Mouse (Mus musculus): Measurements from ENCODE around the gene Pirb. TPM values are rescaled to one million over a fixed set of nuclear protein-coding genes. Genes with fewer than 3 reads are reported as not detected.
"Not testable (repeated sequence)": the region's sequence is repeated elsewhere in the genome, so short reads cannot be mapped to it uniquely, and the experiment has no call there.

The Pirb gene
- total RNA-seq (2021), result 1 to 10 TPM; 1.1 to 1.4 TPM
- long read RNA-seq, experiment 1, partial matches to known transcripts, result 0 of 3 reads
- long read RNA-seq, experiment 1, other reads (novel, unspliced or antisense), result 2 of 3 reads
- long read RNA-seq, experiment 2, partial matches to known transcripts, result 0 of 1 reads
- long read RNA-seq, experiment 2, other reads (novel, unspliced or antisense), result 1 of 1 reads

- intact Hi-C loops (cut with DNase I), result not testable (repeated sequence)
Observed at GRCm38 (mm10) chr7:3720268-3720667, at the start of gene Pirb. Gene Pirb, minus strand, starts transcription at chr7:3720391.

DNA sequence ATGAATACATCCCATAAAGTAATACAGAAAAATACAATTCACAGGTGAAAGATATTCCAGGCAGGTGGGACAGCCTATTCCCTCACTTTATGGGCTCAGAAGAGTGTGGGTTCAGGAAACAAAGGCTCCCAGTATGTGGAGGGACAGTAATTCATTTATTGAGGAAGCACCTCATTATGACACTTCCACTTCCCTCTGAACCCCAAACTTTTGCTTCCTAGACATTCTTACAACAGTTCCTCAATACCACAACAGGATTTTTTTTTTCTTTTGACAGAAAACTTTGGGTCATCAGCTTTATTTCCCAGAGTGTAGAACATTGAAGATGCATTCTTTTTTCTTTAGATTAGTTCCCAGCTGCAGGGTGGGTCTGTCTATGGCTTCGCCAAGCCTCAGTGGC is 12.5 kb upstream of the Pirb start:
- intact Hi-C loops (cut with DNase I); DNase-seq: not testable (repeated sequence)

More at GRCm38 (mm10) chr7:3720268-3720667, at the start of gene Pirb:
- not testable (repeated sequence) for DNase-seq

DNA sequence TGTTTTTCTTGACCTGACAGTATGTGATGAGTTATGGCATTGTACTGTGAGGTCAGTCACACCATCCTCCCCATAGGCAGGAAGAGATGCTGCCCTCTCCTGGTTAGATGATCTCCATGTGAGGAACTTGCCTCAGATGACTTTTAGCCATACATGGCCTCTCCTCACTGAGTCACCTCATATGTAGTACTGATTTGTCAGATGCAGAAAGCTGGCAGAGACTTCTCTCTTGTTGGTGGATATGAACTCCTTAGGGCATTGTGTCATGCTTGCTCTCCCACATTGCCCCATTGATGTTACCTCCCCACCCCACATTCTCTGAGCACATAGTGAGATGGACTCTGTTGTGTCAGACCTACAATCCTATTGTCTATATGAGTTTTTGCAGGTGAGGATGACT is 5.3 kb upstream of the Pirb start:
- intact Hi-C loops (cut with DNase I); DNase-seq: not testable (repeated sequence)

- intact Hi-C loops (cut with DNase I), result no loop called here
- no peak for DNase-seq
Observed at GRCm38 (mm10) chr7:3715249-3715648, 4.9 kb downstream of the Pirb start.

DNA sequence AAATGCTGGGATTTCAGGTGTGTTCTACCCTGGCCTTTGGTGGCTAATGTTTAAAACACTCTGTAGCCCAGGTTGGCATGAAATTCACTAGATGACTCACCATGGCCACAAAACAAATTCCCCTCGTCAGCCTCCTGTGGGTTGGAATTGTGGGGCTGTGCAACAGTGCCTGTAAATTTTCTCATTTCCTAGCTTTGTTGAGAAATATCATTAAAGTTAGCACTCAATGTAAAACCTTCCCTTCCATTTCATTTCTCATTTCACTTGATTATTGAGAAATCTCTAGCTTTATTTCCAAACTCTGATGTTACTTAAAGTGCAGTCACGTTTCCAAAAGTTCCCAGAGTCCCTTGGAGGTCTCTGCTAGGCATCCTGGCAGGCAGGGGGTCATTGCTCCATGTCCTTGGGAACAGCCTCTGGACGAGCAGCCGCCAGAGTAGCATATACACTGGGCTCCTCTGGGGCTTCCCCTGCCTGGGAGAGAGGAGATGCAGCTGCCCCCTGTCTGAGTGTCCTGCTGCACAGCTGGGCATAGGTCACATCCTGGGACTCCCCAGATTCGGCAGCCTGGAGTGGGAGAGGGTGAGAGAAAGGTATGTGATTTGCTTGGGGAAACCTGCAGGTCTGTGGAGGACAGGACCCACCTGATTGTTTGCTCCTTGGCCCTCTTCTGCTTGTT is 7.8 kb downstream of the Pirb start:
- intact Hi-C loops (cut with DNase I), result no loop called here
- no peak for DNase-seq

DNA sequence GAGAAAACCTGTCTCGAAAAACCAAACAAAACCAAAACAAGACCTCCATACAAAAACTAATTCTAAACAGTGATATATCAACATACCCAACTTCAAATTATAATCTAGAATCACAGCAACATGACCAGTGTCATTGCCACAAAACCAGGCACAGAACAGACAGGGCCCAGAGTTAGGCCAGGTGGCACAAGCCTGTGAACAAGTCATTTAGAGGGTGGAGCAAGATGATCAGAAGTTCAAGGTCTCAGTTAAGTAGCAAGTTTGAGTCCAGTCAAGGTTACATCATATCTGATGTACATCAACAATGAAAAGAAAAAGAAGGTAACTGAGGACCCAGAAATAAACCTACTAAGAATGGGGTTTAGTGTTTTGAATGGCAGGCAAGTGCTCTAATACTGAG is 11.2 kb downstream of the Pirb start:
- intact Hi-C loops (cut with DNase I), result no loop called here
- no peak for DNase-seq

- DNase-seq; intact Hi-C loops (cut with DNase I): not testable (repeated sequence)
Observed at GRCm38 (mm10) chr7:3708447-3708980, 11.7 kb downstream of the Pirb start.

DNA sequence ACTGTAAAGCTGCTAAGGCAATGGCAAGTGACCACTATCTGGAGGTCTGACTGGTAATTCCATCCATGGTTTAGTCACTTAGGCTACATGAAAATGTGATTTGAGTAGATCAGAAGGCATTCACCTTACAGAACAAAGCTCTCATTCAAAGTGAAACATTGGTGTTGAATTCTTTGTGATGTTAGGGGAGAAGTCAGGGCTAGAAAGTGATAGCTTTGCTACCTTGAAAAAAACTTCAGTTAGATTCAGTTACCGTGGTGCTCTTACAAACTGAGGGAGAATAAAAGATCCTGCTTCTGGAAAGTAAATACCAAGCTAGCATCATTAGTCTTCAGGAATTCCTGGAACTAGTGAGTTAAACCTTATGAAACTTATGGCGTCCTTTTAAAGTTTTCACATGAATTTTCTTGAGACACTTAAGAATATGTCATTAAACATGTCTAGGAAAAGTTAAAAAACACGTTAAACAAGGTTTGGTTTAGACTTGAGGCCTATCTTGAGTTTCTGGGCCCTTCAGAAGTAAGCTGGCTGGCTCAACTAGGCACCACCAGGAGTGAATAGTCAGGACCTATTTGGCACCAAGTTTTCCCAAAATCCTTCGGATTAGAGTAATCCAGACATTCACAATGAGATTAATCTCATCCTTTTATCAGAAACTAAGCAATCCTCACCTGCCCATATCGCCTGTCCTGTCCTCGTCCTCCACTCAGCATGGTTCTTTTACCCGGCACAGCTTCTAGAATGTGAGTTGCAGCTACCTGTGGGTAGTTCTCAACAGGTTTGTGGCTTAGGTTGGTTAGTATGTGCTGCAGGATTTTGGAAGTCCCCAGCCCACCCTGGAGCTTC is 12.4 kb downstream of the Pirb start:
- no peak for DNase-seq
- intact Hi-C loops (cut with DNase I), result no loop called here

GRCm38 (mm10) chr7:3707027-3707426 is 13.2 kb downstream of the Pirb start:
- no peak for DNase-seq
- intact Hi-C loops (cut with DNase I), result no loop called here

- DNase-seq, result no peak
Observed at GRCm38 (mm10) chr7:3706343-3706934, 13.8 kb downstream of the Pirb start.

GRCm38 (mm10) chr7:3705911-3706310 is 14.3 kb downstream of the Pirb start:
- intact Hi-C loops (cut with DNase I), result no loop called here
- no peak for DNase-seq

More at GRCm38 (mm10) chr7:3706343-3706934, 13.8 kb downstream of the Pirb start:
- intact Hi-C loops (cut with DNase I), result no loop called here

- DNase-seq; intact Hi-C loops (cut with DNase I): not testable (repeated sequence)
Observed at GRCm38 (mm10) chr7:3705461-3705860, 14.7 kb downstream of the Pirb start.

GRCm38 (mm10) chr7:3704475-3704874 is 15.7 kb downstream of the Pirb start:
- DNase-seq, result no peak
- intact Hi-C loops (cut with DNase I), result loop anchor here (5.0 kb wide), 1 partner anchor 72 kb away; no protein-coding TSS in a partner anchor

GRCm38 (mm10) chr7:3703879-3704441 is 16.2 kb downstream of the Pirb start, which contains the start of gene Rps9:
Gene Rps9, plus strand, starts transcription at chr7:3703993.
- peak; percentile 96 to 97 for DNase-seq
- intact Hi-C loops (cut with DNase I), result loop anchor here (5.0 kb wide), 1 partner anchor 72 kb away; no protein-coding TSS in a partner anchor

DNA sequence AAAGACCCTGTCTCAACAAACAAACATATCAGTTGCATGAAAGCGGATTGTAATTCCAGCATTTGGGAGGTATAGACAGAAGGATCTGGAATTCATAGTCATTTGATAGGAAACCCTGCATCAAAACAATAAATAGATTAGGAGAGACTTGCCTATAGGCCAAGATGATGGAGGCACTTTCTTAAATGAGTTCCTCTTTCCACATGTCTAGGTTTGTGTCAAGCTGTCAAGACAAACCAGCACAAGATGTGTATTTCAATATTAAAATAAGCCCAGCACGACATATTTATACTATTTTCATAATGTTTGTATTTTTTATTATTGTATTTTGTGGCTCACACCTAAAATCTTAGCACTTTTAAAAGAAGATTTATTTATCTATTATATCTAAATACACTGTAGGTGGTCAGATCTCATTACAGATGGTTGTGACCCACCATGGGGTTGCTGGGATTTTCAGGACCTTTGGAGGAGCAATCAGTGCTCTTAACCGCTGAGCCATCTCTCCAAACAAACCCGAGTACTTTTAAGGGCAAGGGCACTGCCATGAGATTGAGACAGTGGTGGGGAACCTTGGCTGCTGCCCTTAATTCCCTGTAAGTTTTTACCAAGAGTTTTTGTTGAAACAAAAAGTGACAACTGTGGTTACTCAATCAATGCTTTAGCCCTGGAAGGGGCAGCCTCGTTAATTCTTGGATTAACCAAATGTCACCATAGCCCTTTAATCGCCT is 16.9 kb downstream of the Pirb start:
- intact Hi-C loops (cut with DNase I), result loop anchor here (5.0 kb wide), 1 partner anchor 71 kb away; no protein-coding TSS in a partner anchor
- no peak for DNase-seq

GRCm38 (mm10) chr7:3698471-3698870 is 21.7 kb downstream of the Pirb start:
- intact Hi-C loops (cut with DNase I), result no loop called here
- DNase-seq, result no peak

DNA sequence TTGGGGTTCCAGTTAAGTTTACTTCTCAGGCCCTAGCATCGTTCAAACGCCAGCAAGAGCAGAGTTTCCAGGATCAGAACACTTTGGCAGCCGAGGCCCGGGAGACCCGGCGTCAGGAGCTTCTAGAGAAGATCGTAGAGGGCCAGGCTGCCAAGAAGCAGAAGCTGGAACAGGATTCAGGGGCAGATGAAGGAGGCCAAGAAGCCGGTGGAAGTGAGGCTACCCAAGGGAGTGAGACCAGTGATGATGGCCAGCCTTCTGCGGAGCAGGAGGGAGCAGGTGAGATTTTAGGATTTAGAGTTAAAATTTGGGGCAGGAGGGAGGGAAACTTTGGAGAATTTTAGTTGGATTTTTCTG is 25.3 kb downstream of the Pirb start:
- peak in 1 of 2 experiments; percentile 27 for DNase-seq
- intact Hi-C loops (cut with DNase I), result not testable (repeated sequence)

- intact Hi-C loops (cut with DNase I), result no loop called here
- peak; percentile 71 for DNase-seq
Observed at GRCm38 (mm10) chr7:3694076-3694948, 25.9 kb downstream of the Pirb start.

GRCm38 (mm10) chr7:3693809-3694075 is 26.4 kb downstream of the Pirb start:
- intact Hi-C loops (cut with DNase I), result loop anchor here (2.0 kb wide), 1 partner anchor 49 kb away; the partner anchor contains the start of gene Cnot3
- no peak for DNase-seq
